Mouse (Mus musculus) forebrain, embryonic 14.5 days (tissue): ENCODE data around the gene Odf3b. TPM values are rescaled to one million over a fixed set of nuclear protein-coding genes. Genes with fewer than 3 reads are reported as not detected.

Experiments used
- ATAC-seq: fragments of 200-750 bp; cut with Nextera tagmentation; 2 replicates; pipeline ENCODE4 v1.8.0; 2017; ENCODE audit warnings: mild to moderate bottlenecking, moderate library complexity
- DNase-seq: peaks from one replicate; pipeline ENCODE4 v3.0.0-alpha.2; 2015; ENCODE audit warnings: low spot score
- H3K27ac ChIP-seq: fragments of 300-500 bp; sonication (generic); 2 replicates; pipeline ENCODE4 v1.5.1; 2014; ENCODE audit warnings: low read depth, mild to moderate bottlenecking, control low read depth, low read length, moderate library complexity
- H3K27me3 ChIP-seq: fragments of 300-500 bp; sonication (generic); replicated peaks from 2 replicates; pipeline ENCODE4 v1.6.1; 2014; ENCODE audit warnings: low read length, control low read depth, mixed read lengths; ENCODE audit not compliant: control insufficient read depth, insufficient read depth
- H3K36me3 ChIP-seq: fragments of 300-500 bp; sonication (generic); 2 replicates; pipeline ENCODE4 v1.6.1; 2014; ENCODE audit warnings: low read length, control low read depth; ENCODE audit not compliant: control insufficient read depth, insufficient read depth
- H3K4me1 ChIP-seq: fragments of 300-500 bp; sonication (generic); 2 replicates; pipeline ENCODE4 v1.6.1; 2014; ENCODE audit warnings: antibody characterized with exemption, low read length, control low read depth; ENCODE audit not compliant: control insufficient read depth, insufficient read depth
- H3K4me2 ChIP-seq: fragments of 300-500 bp; sonication (generic); 2 replicates; pipeline ENCODE4 v1.6.1; 2014; ENCODE audit warnings: mild to moderate bottlenecking, control low read depth, low read length
- H3K4me3 ChIP-seq: fragments of 300-500 bp; sonication (generic); 2 replicates; pipeline ENCODE4 v1.5.1; 2014; ENCODE audit warnings: low read depth, low read length, control low read depth
- H3K9ac ChIP-seq: fragments of 300-500 bp; sonication (generic); 2 replicates; pipeline ENCODE4 v1.6.1; 2014; ENCODE audit warnings: mild to moderate bottlenecking, low read length, control low read depth, moderate library complexity
- H3K9me3 ChIP-seq: fragments of 300-500 bp; sonication (generic); replicated peaks from 2 replicates; pipeline ENCODE4 v1.6.1; 2016; ENCODE audit warnings: low read length, control low read depth, mixed read lengths; ENCODE audit not compliant: control insufficient read depth
- WGBS: fragments of 180-500 bp; shearing (Covaris S2); extraction: QIAGEN DNeasy Blood & Tissue Kit; methylation state at CpG from one replicate; pipeline ENCODE4 v1.1.7; 2014; 5-methylcytosine and 5-hydroxymethylcytosine counted together
- polyA plus RNA-seq: library from polyadenylated mRNA; unstranded; fragments of >200 nt; fragmentation: Nextera tagmentation; extraction: Ambion mirVana; gene quantifications from 2 replicates; pipeline ENCODE4 v1.2.1, GENCODE M21; 2014

Gene Odf3b
- polyA plus RNA-seq, 1 experiment from 2014 or later, result 2.9 TPM

- H3K36me3 ChIP-seq, result no peaks in the 10 kb centered on the region
- 84% methylated on average over 10 of the region's 10 CpGs for WGBS
- H3K27me3 ChIP-seq, result no peaks in the 10 kb centered on the region
- H3K4me2 ChIP-seq, result no peak overlapping the region
- H3K4me3 ChIP-seq, result no peak overlapping the region
- no peaks in the 10 kb centered on the region for H3K4me1 ChIP-seq
- ATAC-seq (no peak), DNase-seq (no peak)
- no peak overlapping the region for H3K9ac ChIP-seq
- no peak overlapping the region for H3K27ac ChIP-seq
- no peaks in the 10 kb centered on the region for H3K9me3 ChIP-seq
Observed at GRCm38 (mm10) chr15:89404831-89405623, 25.9 kb upstream of the Odf3b start.

GRCm38 (mm10) chr15:89402471-89402870, 23.4 kb upstream of the Odf3b start:
- Histone ChIP-seq H3K9me3 (no peaks in the 10 kb centered on the region), H3K4me3 (no peak overlapping the region), H3K4me2 (no peak overlapping the region), H3K4me1 (no peaks in the 10 kb centered on the region), H3K27me3 (no peaks in the 10 kb centered on the region), H3K9ac (no peak overlapping the region), H3K27ac (no peak overlapping the region), H3K36me3 (no peaks in the 10 kb centered on the region)
- 94% methylated on average over 1 of the region's 1 CpGs for WGBS
- DNase-seq (no peak), ATAC-seq (no peak)

- DNase-seq, result no peak
- H3K4me1 ChIP-seq, result no peaks in the 10 kb centered on the region
Observed at GRCm38 (mm10) chr15:89399716-89400115, 20.6 kb upstream of the Odf3b start.

GRCm38 (mm10) chr15:89398146-89398545, 19.1 kb upstream of the Odf3b start:
- ATAC-seq, result peak; percentile 52; the same call in 1 of the 2 replicates
- Histone ChIP-seq H3K4me1 (no peaks in the 10 kb centered on the region), H3K9ac (no peak overlapping the region), H3K4me3 (no peak overlapping the region), H3K36me3 (no peaks in the 10 kb centered on the region), H3K9me3 (no peaks in the 10 kb centered on the region), H3K27me3 (no peaks in the 10 kb centered on the region), H3K4me2 (no peak overlapping the region), H3K27ac (no peak overlapping the region)
- DNase-seq, result peak; percentile 42
- whole genome bisulfite sequencing, result 51% methylated on average over 2 of the region's 2 CpGs

More at GRCm38 (mm10) chr15:89399716-89400115, 20.6 kb upstream of the Odf3b start:
- ATAC-seq, result no peak
- no peak overlapping the region for H3K4me2 ChIP-seq
- no peaks in the 10 kb centered on the region for H3K27me3 ChIP-seq
- no peak overlapping the region for H3K4me3 ChIP-seq
- WGBS, result 54% methylated on average over 1 of the region's 1 CpGs
- no peak overlapping the region for H3K27ac ChIP-seq
- no peaks in the 10 kb centered on the region for H3K36me3 ChIP-seq
- no peaks in the 10 kb centered on the region for H3K9me3 ChIP-seq
- H3K9ac ChIP-seq, result no peak overlapping the region

GRCm38 (mm10) chr15:89396883-89397282, 17.8 kb upstream of the Odf3b start:
- H3K27ac ChIP-seq, result no peak overlapping the region
- no peaks in the 10 kb centered on the region for H3K36me3 ChIP-seq
- no peak overlapping the region for H3K9ac ChIP-seq
- H3K27me3 ChIP-seq, result no peaks in the 10 kb centered on the region
- H3K9me3 ChIP-seq, result no peaks in the 10 kb centered on the region
- WGBS, result 91% methylated on average over 4 of the region's 4 CpGs
- H3K4me1 ChIP-seq, result no peaks in the 10 kb centered on the region
- H3K4me2 ChIP-seq, result no peak overlapping the region
- DNase-seq (no peak), ATAC-seq (no peak)
- no peak overlapping the region for H3K4me3 ChIP-seq

GRCm38 (mm10) chr15:89390081-89390480, 11.0 kb upstream of the Odf3b start:
- no peak overlapping the region for H3K4me2 ChIP-seq
- H3K9ac ChIP-seq, result no peak overlapping the region
- WGBS, result 91% methylated on average over 10 of the region's 10 CpGs
- no peaks in the 10 kb centered on the region for H3K36me3 ChIP-seq
- H3K27me3 ChIP-seq, result no peaks in the 10 kb centered on the region
- ATAC-seq (no peak), DNase-seq (no peak)
- H3K9me3 ChIP-seq, result no peaks in the 10 kb centered on the region
- H3K27ac ChIP-seq, result no peak overlapping the region
- no peak overlapping the region for H3K4me3 ChIP-seq
- H3K4me1 ChIP-seq, result no peaks in the 10 kb centered on the region

GRCm38 (mm10) chr15:89387127-89387526, 8.0 kb upstream of the Odf3b start:
- Histone ChIP-seq H3K4me1 (no peaks in the 10 kb centered on the region), H3K4me2 (no peak overlapping the region), H3K9ac (no peak overlapping the region), H3K4me3 (no peak overlapping the region), H3K27ac (no peak overlapping the region), H3K36me3 (no peaks in the 10 kb centered on the region), H3K27me3 (no peaks in the 10 kb centered on the region), H3K9me3 (no peaks in the 10 kb centered on the region)
- no peak for ATAC-seq
- WGBS, result 54% methylated on average over 12 of the region's 12 CpGs
- no peak for DNase-seq

- no peak within 1 kb of the TSS for H3K4me3 ChIP-seq
- H3K4me1 ChIP-seq, result no peaks in the 10 kb centered on the region; the same call in 1 of the 2 replicates
- DNase-seq (no peak), ATAC-seq (no peak)
- H3K9me3 ChIP-seq, result no peaks in the 10 kb centered on the region
- no peak within 1 kb of the TSS for H3K9ac ChIP-seq
- 91% methylated on average over 7 of the region's 7 CpGs for WGBS
- H3K36me3 ChIP-seq, result no peaks in the 10 kb centered on the region
- H3K4me2 ChIP-seq, result no peak within 1 kb of the TSS
- no peak within 1 kb of the TSS for H3K27ac ChIP-seq
- peaks cover 9% of the 10 kb centered on the region for H3K27me3 ChIP-seq
Observed at GRCm38 (mm10) chr15:89384617-89385016, 5.5 kb upstream of the Odf3b start, which contains the start of gene Klhdc7b. Klhdc7b (plus strand) TSS chr15:89384917.

GRCm38 (mm10) chr15:89379429-89379828, 347 bp upstream of the Odf3b start:
- peak overlapping the region; percentile 52; the same call in 1 of the 2 replicates for H3K9ac ChIP-seq
- WGBS, result 13% methylated on average over 10 of the region's 10 CpGs
- peaks cover 46% of the 10 kb centered on the region for H3K27me3 ChIP-seq

More at GRCm38 (mm10) chr15:89379429-89379828, 347 bp upstream of the Odf3b start:
- H3K4me1 ChIP-seq, result peaks cover 4% of the 10 kb centered on the region; the same call in 1 of the 2 replicates
- no peaks in the 10 kb centered on the region for H3K36me3 ChIP-seq
- H3K9me3 ChIP-seq, result no peaks in the 10 kb centered on the region
- ATAC-seq, result no peak
- DNase-seq, result no peak
- peak overlapping the region; percentile 58 for H3K4me2 ChIP-seq
- no peak overlapping the region for H3K27ac ChIP-seq
- H3K4me3 ChIP-seq, result peak overlapping the region; percentile 27
